Mouse (Mus musculus): Measurements from ENCODE around the gene Borcs5. TPM values are rescaled to one million over a fixed set of nuclear protein-coding genes. Genes with fewer than 3 reads are reported as not detected.

Borcs5 gene
- polyA plus RNA-seq, 1 experiment, result 9.2 TPM

- 78% methylated on average over 10 of the region's 10 CpGs for WGBS
- Histone ChIP-seq H3K36me3 (ENCODE audit: control insufficient read depth, insufficient read depth, low read length) (no peaks in the 10 kb centered on the region), H3K27me3 (ENCODE audit: control insufficient read depth, insufficient read depth, low read length) (no peaks in the 10 kb centered on the region), H3K4me1 (ENCODE audit: control insufficient read depth, insufficient read depth, insufficient read length) (no peaks in the 10 kb centered on the region), H3K4me3 (ENCODE audit: extremely low read depth, insufficient read depth, insufficient read length) (no peak overlapping the region), H3K27ac (ENCODE audit: insufficient read depth, low read length) (no peak overlapping the region)
- DNase-seq (ENCODE audit: low read depth in 1 of 2, low spot score in 2 of 2), result no peak
- TF ChIP-seq POLR2A (IDR thresholded peaks at IDR 0.05; ENCODE audit: low read depth, low read length), result no peak
- TF ChIP-seq CTCF (IDR thresholded peaks at IDR 0.05; ENCODE audit: extremely low read depth, insufficient read depth, insufficient read length, insufficient replicate concordance), result no peak
These were observed 36.8 kb upstream of the Borcs5 start for GRCm38 (mm10) chr6:134602371-134603003.

- WGBS, result 95% methylated on average over 3 of the region's 3 CpGs
- no peak for TF ChIP-seq POLR2A (IDR thresholded peaks at IDR 0.05; ENCODE audit: low read depth, low read length)
- no peak for TF ChIP-seq CTCF (IDR thresholded peaks at IDR 0.05; ENCODE audit: extremely low read depth, insufficient read depth, insufficient read length, insufficient replicate concordance)
- H3K4me1 ChIP-seq (ENCODE audit: control insufficient read depth, insufficient read depth, insufficient read length), result no peaks in the 10 kb centered on the region
- no peaks in the 10 kb centered on the region for H3K27me3 ChIP-seq (ENCODE audit: control insufficient read depth, insufficient read depth, low read length)
- H3K27ac ChIP-seq (ENCODE audit: insufficient read depth, low read length), result no peak overlapping the region
- no peak overlapping the region for H3K4me3 ChIP-seq (ENCODE audit: extremely low read depth, insufficient read depth, insufficient read length)
- no peak for DNase-seq (ENCODE audit: low read depth in 1 of 2, low spot score in 2 of 2)
- H3K36me3 ChIP-seq (ENCODE audit: control insufficient read depth, insufficient read depth, low read length), result no peaks in the 10 kb centered on the region
These were observed 34.1 kb upstream of the Borcs5 start for GRCm38 (mm10) chr6:134605196-134605595.

- H3K27ac ChIP-seq (ENCODE audit: insufficient read depth, low read length), result no peak overlapping the region
- no peak for TF ChIP-seq POLR2A (IDR thresholded peaks at IDR 0.05; ENCODE audit: low read depth, low read length)
- no peak for TF ChIP-seq CTCF (IDR thresholded peaks at IDR 0.05; ENCODE audit: extremely low read depth, insufficient read depth, insufficient read length, insufficient replicate concordance)
- no peaks in the 10 kb centered on the region for H3K4me1 ChIP-seq (ENCODE audit: control insufficient read depth, insufficient read depth, insufficient read length)
- no peaks in the 10 kb centered on the region for H3K36me3 ChIP-seq (ENCODE audit: control insufficient read depth, insufficient read depth, low read length)
- H3K4me3 ChIP-seq (ENCODE audit: extremely low read depth, insufficient read depth, insufficient read length), result no peak overlapping the region
- DNase-seq (ENCODE audit: low read depth in 1 of 2, low spot score in 2 of 2), result no peak
- WGBS, result 71% methylated on average over 6 of the region's 6 CpGs
- no peaks in the 10 kb centered on the region for H3K27me3 ChIP-seq (ENCODE audit: control insufficient read depth, insufficient read depth, low read length)
These were observed 32.8 kb upstream of the Borcs5 start for GRCm38 (mm10) chr6:134606540-134606939.

- Histone ChIP-seq H3K4me1 (ENCODE audit: control insufficient read depth, insufficient read depth, insufficient read length) (no peaks in the 10 kb centered on the region), H3K4me3 (ENCODE audit: extremely low read depth, insufficient read depth, insufficient read length) (no peak overlapping the region), H3K27ac (ENCODE audit: insufficient read depth, low read length) (no peak overlapping the region), H3K36me3 (ENCODE audit: control insufficient read depth, insufficient read depth, low read length) (no peaks in the 10 kb centered on the region), H3K27me3 (ENCODE audit: control insufficient read depth, insufficient read depth, low read length) (no peaks in the 10 kb centered on the region)
- no peak for DNase-seq (ENCODE audit: low read depth in 1 of 2, low spot score in 2 of 2)
- WGBS, result 68% methylated on average over 9 of the region's 9 CpGs
- TF ChIP-seq POLR2A (IDR thresholded peaks at IDR 0.05; ENCODE audit: low read depth, low read length) (no peak), CTCF (IDR thresholded peaks at IDR 0.05; ENCODE audit: extremely low read depth, insufficient read depth, insufficient read length, insufficient replicate concordance) (no peak)
These were observed 32.2 kb upstream of the Borcs5 start for GRCm38 (mm10) chr6:134606949-134607746.

GRCm38 (mm10) chr6:134610380-134610779, 28.9 kb upstream of the Borcs5 start:
- 86% methylated on average over 9 of the region's 9 CpGs for WGBS
- Histone ChIP-seq H3K4me1 (ENCODE audit: control insufficient read depth, insufficient read depth, insufficient read length) (no peaks in the 10 kb centered on the region), H3K27me3 (ENCODE audit: control insufficient read depth, insufficient read depth, low read length) (no peaks in the 10 kb centered on the region), H3K36me3 (ENCODE audit: control insufficient read depth, insufficient read depth, low read length) (no peaks in the 10 kb centered on the region), H3K27ac (ENCODE audit: insufficient read depth, low read length) (no peak overlapping the region), H3K4me3 (ENCODE audit: extremely low read depth, insufficient read depth, insufficient read length) (no peak overlapping the region)
- no peak for DNase-seq (ENCODE audit: low read depth in 1 of 2, low spot score in 2 of 2)
- TF ChIP-seq CTCF (IDR thresholded peaks at IDR 0.05; ENCODE audit: extremely low read depth, insufficient read depth, insufficient read length, insufficient replicate concordance) (no peak), POLR2A (IDR thresholded peaks at IDR 0.05; ENCODE audit: low read depth, low read length) (no peak)

- DNase-seq (ENCODE audit: low read depth in 1 of 2, low spot score in 2 of 2), result no peak
- TF ChIP-seq CTCF (IDR thresholded peaks at IDR 0.05; ENCODE audit: extremely low read depth, insufficient read depth, insufficient read length, insufficient replicate concordance) (no peak), POLR2A (IDR thresholded peaks at IDR 0.05; ENCODE audit: low read depth, low read length) (no peak)
- no peak overlapping the region for H3K27ac ChIP-seq (ENCODE audit: insufficient read depth, low read length)
- 79% methylated on average over 13 of the region's 13 CpGs for whole genome bisulfite sequencing
- no peaks in the 10 kb centered on the region for H3K4me1 ChIP-seq (ENCODE audit: control insufficient read depth, insufficient read depth, insufficient read length)
- no peak overlapping the region for H3K4me3 ChIP-seq (ENCODE audit: extremely low read depth, insufficient read depth, insufficient read length)
- H3K27me3 ChIP-seq (ENCODE audit: control insufficient read depth, insufficient read depth, low read length), result no peaks in the 10 kb centered on the region
- no peaks in the 10 kb centered on the region for H3K36me3 ChIP-seq (ENCODE audit: control insufficient read depth, insufficient read depth, low read length)
These were observed 27.4 kb upstream of the Borcs5 start for GRCm38 (mm10) chr6:134611896-134612295.

GRCm38 (mm10) chr6:134614322-134614721, 25.0 kb upstream of the Borcs5 start:
- 81% methylated on average over 4 of the region's 4 CpGs for WGBS
- no peak for DNase-seq (ENCODE audit: low read depth in 1 of 2, low spot score in 2 of 2)
- H3K27me3 ChIP-seq (ENCODE audit: control insufficient read depth, insufficient read depth, low read length), result no peaks in the 10 kb centered on the region
- no peaks in the 10 kb centered on the region for H3K4me1 ChIP-seq (ENCODE audit: control insufficient read depth, insufficient read depth, insufficient read length)
- H3K27ac ChIP-seq (ENCODE audit: insufficient read depth, low read length), result no peak overlapping the region
- H3K4me3 ChIP-seq (ENCODE audit: extremely low read depth, insufficient read depth, insufficient read length), result no peak overlapping the region
- TF ChIP-seq CTCF (IDR thresholded peaks at IDR 0.05; ENCODE audit: extremely low read depth, insufficient read depth, insufficient read length, insufficient replicate concordance) (no peak), POLR2A (IDR thresholded peaks at IDR 0.05; ENCODE audit: low read depth, low read length) (no peak)
- no peaks in the 10 kb centered on the region for H3K36me3 ChIP-seq (ENCODE audit: control insufficient read depth, insufficient read depth, low read length)

Measured in spleen, adult 2 months (tissue).